ENCODE assay signal across 12 mouse cellular contexts in genomic region chr8:123100288-123100687, GRCm38 (mm10). TPM values are rescaled to one million over a fixed set of nuclear protein-coding genes. Genes with fewer than 3 reads are reported as not detected.
A peak's percentile ranks its signal among the peaks of the same experiment; 100 is the strongest.
DNase-seq lines count a peak whose midpoint lies in the region; ATAC-seq and TF ChIP-seq lines count a peak whose summit lies in the region.
"Had no signal": no experiment of that assay in that cellular context is flagged by ENCODE, and none has a peak within 500 bp of the region (broad histone marks: within the 10 kb centered on the region; RNA-seq: fewer than 3 reads in every experiment).

No protein-coding gene starts in this region.

- DNase-seq in heart, embryonic 10.5 days (ENCODE audit: low spot score), result no peak
- no peak for DNase-seq in testis, postnatal 10 days (ENCODE audit: low spot score)
- no peak for DNase-seq in adrenal gland, adult 8-10 months
- DNase-seq in heart, postnatal 10 days, result no peak
- DNase-seq in urinary bladder, postnatal 10 days (ENCODE audit: low spot score), result no peak
- DNase-seq: adrenal gland, adult 2 months; cerebellum, postnatal 10 days; heart, postnatal 4 days; layer of hippocampus, adult 9-11 months had no signal

- no peak for ATAC-seq in heart, embryonic 11.5 days (replicated peaks; ENCODE audit: insufficient number of reproducible peaks, low FRiP score, low TSS enrichment)
- ATAC-seq in limb, embryonic 13.5 days (ENCODE audit: low FRiP score, low read depth), result no peak

- TF ChIP-seq CTCF in testis, adult 2 months (IDR thresholded peaks at IDR 0.05; ENCODE audit: control insufficient read depth, insufficient read depth, insufficient replicate concordance, low read depth, low read length), result no peak

- H3K36me3 ChIP-seq in heart, embryonic 10.5 days, result peaks cover 53% of the 10 kb centered on the region
- H3K36me3 ChIP-seq in heart, embryonic 11.5 days (ENCODE audit: control insufficient read depth, insufficient read depth, low read length), result peaks cover 21% of the 10 kb centered on the region
- peaks cover 1% of the 10 kb centered on the region; the same call in 1 of the 2 replicates for H3K36me3 ChIP-seq in testis, adult 2 months (ENCODE audit: control insufficient read depth, insufficient read depth, low read length)
- H3K36me3 ChIP-seq in limb, embryonic 13.5 days, result peaks cover 48% of the 10 kb centered on the region

- no peaks in the 10 kb centered on the region for H3K27me3 ChIP-seq in heart, embryonic 10.5 days (ENCODE audit: insufficient read depth, poor library complexity, severe bottlenecking)
- H3K27me3 ChIP-seq in heart, embryonic 11.5 days (ENCODE audit: control insufficient read depth, insufficient read depth, low read length), result no peaks in the 10 kb centered on the region
- H3K27me3 ChIP-seq in testis, adult 2 months (ENCODE audit: control insufficient read depth, insufficient read depth, low read length), result no peaks in the 10 kb centered on the region
- no peaks in the 10 kb centered on the region for H3K27me3 ChIP-seq in limb, embryonic 13.5 days

- intact Hi-C loops in heart, postnatal 10 days (cut with DNase I), result loop anchor here (5.0 kb wide), 1 partner anchor 58 kb away; the partner anchor contains the start of gene Ankrd11

- H3K9me3 ChIP-seq in heart, embryonic 10.5 days, result no peaks in the 10 kb centered on the region
- no peaks in the 10 kb centered on the region for H3K9me3 ChIP-seq in heart, embryonic 11.5 days (replicated peaks; ENCODE audit: control insufficient read depth, low read length)
- no peaks in the 10 kb centered on the region for H3K9me3 ChIP-seq in limb, embryonic 13.5 days

- 61% methylated on average over 8 of the region's 8 CpGs for WGBS in heart, embryonic 10.5 days
- 56% methylated on average over 8 of the region's 8 CpGs for WGBS in heart, embryonic 11.5 days (ENCODE audit: insufficient replicate concordance)
- 38% methylated on average over 8 of the region's 8 CpGs for WGBS in limb, embryonic 13.5 days

- no peak overlapping the region for H3K4me2 ChIP-seq in heart, embryonic 11.5 days
- H3K4me2 ChIP-seq in limb, embryonic 13.5 days (replicated peaks), result 0 out of 2 replicates have a peak overlapping the region, but pooled peaks have one; percentile 1

- 0 out of 2 replicates have a peak overlapping the region, but pooled peaks have one; percentile 32 for H3K27ac ChIP-seq in heart, embryonic 10.5 days
- H3K27ac ChIP-seq in heart, embryonic 11.5 days (ENCODE audit: low read depth, low read length), result no peak overlapping the region
- H3K27ac ChIP-seq in testis, adult 2 months (ENCODE audit: control insufficient read depth, insufficient read depth, low read depth, low read length), result peak overlapping the region; percentile 41
- peak overlapping the region; percentile 22; the same call in 1 of the 2 replicates for H3K27ac ChIP-seq in limb, embryonic 13.5 days

- H3K4me3 ChIP-seq in heart, embryonic 10.5 days, result no peak overlapping the region
- no peak overlapping the region for H3K4me3 ChIP-seq in heart, embryonic 11.5 days (ENCODE audit: low read depth, low read length)
- no peak overlapping the region for H3K4me3 ChIP-seq in testis, adult 2 months (ENCODE audit: control insufficient read depth, low read depth, low read length)
- H3K4me3 ChIP-seq in limb, embryonic 13.5 days, result no peak overlapping the region

- no peak overlapping the region for H3K9ac ChIP-seq in heart, embryonic 11.5 days (ENCODE audit: low read depth, low read length)
- peak overlapping the region; percentile 35; the same call in 1 of the 2 replicates for H3K9ac ChIP-seq in limb, embryonic 13.5 days

- peaks cover 16% of the 10 kb centered on the region for H3K4me1 ChIP-seq in heart, embryonic 10.5 days
- H3K4me1 ChIP-seq in heart, embryonic 11.5 days (ENCODE audit: control insufficient read depth, insufficient read depth, low read length), result peaks cover 9% of the 10 kb centered on the region
- H3K4me1 ChIP-seq in testis, adult 2 months (ENCODE audit: control insufficient read depth, insufficient read depth, low read length), result peaks cover 5% of the 10 kb centered on the region; the same call in 1 of the 2 replicates
- H3K4me1 ChIP-seq in limb, embryonic 13.5 days, result peaks cover 16% of the 10 kb centered on the region

- TF ChIP-seq POLR2A in testis, adult 2 months (IDR thresholded peaks at IDR 0.05; ENCODE audit: control insufficient read depth, low read depth, low read length), result no peak

RNA-seq across cellular contexts. Expression of gene Rpl13, which starts 1.9 kb away (rescaled TPM):
- polyA plus RNA-seq in heart, embryonic 10.5 days (2016; fragmentation: Nextera tagmentation; extraction: Ambion mirVana), result 1,165 and 1,266 TPM in 2 replicates
- 1,217 and 1,331 TPM in 2 replicates for polyA plus RNA-seq in heart, embryonic 11.5 days (2014; fragmentation: Nextera tagmentation; extraction: Ambion mirVana)
- 834 and 1,155 TPM in 2 replicates for polyA plus RNA-seq in testis, adult 2 months (2012; rRNA removed)
- polyA plus RNA-seq in limb, embryonic 13.5 days (2015; fragmentation: Nextera tagmentation; extraction: Ambion mirVana), result 1,375 and 1,469 TPM in 2 replicates
- 100 to 1,000 TPM; 669 to 739 (median 714) TPM for total RNA-seq in adrenal gland, adult 8-10 months (2022)
- 100 to 1,000 TPM; 536 to 545 TPM for total RNA-seq in heart, postnatal 10 days (2021)

RNA-seq across cellular contexts. Expression of gene Cpne7, which starts 16.9 kb away (rescaled TPM):
- 0.76 and 1.5 TPM in 2 replicates for polyA plus RNA-seq in heart, embryonic 10.5 days (2016; fragmentation: Nextera tagmentation; extraction: Ambion mirVana)
- polyA plus RNA-seq in heart, embryonic 11.5 days (2014; fragmentation: Nextera tagmentation; extraction: Ambion mirVana), result 0.27 and 0.31 TPM in 2 replicates
- 1.1 and 1.3 TPM in 2 replicates for polyA plus RNA-seq in testis, adult 2 months (2012; rRNA removed)
- 0.64 and 0.72 TPM in 2 replicates for polyA plus RNA-seq in limb, embryonic 13.5 days (2015; fragmentation: Nextera tagmentation; extraction: Ambion mirVana)
- total RNA-seq in adrenal gland, adult 8-10 months (2022), result 1 to 10 TPM; 7.7 to 9.7 (median 8.8) TPM
- total RNA-seq in heart, postnatal 10 days (2021), result 1 to 10 TPM in 1 of 2 experiments, under 1 TPM in 1; 0.64 to 1.3 TPM

RNA-seq across cellular contexts. Expression of gene Spg7, which starts 37.5 kb away (rescaled TPM):
- polyA plus RNA-seq in heart, embryonic 10.5 days (2016; fragmentation: Nextera tagmentation; extraction: Ambion mirVana), result 57.4 and 63.0 TPM in 2 replicates
- 48.7 and 49.4 TPM in 2 replicates for polyA plus RNA-seq in heart, embryonic 11.5 days (2014; fragmentation: Nextera tagmentation; extraction: Ambion mirVana)
- polyA plus RNA-seq in testis, adult 2 months (2012; rRNA removed), result 101 and 124 TPM in 2 replicates
- 40.8 and 41.5 TPM in 2 replicates for polyA plus RNA-seq in limb, embryonic 13.5 days (2015; fragmentation: Nextera tagmentation; extraction: Ambion mirVana)
- 100 to 1,000 TPM in 1 of 4 experiments, 10 to 100 TPM in 3; 85.0 to 103 (median 86.7) TPM for total RNA-seq in adrenal gland, adult 8-10 months (2022)
- 10 to 100 TPM; 72.8 to 80.3 TPM for total RNA-seq in heart, postnatal 10 days (2021)

RNA-seq across cellular contexts. Expression of gene Sult5a1, which starts 57.8 kb away (rescaled TPM):
- polyA plus RNA-seq in heart, embryonic 10.5 days (2016; fragmentation: Nextera tagmentation; extraction: Ambion mirVana), result 9.3 and 12.3 TPM in 2 replicates
- polyA plus RNA-seq in heart, embryonic 11.5 days (2014; fragmentation: Nextera tagmentation; extraction: Ambion mirVana), result 6.6 and 8.1 TPM in 2 replicates
- 3.8 and 5.2 TPM in 2 replicates for polyA plus RNA-seq in testis, adult 2 months (2012; rRNA removed)
- polyA plus RNA-seq in limb, embryonic 13.5 days (2015; fragmentation: Nextera tagmentation; extraction: Ambion mirVana), result 26.1 and 30.6 TPM in 2 replicates
- 10 to 100 TPM in 2 of 4 experiments, 1 to 10 TPM in 2; 6.5 to 17.8 (median 10.3) TPM for total RNA-seq in adrenal gland, adult 8-10 months (2022)
- total RNA-seq in heart, postnatal 10 days (2021), result 1 to 10 TPM; 1.3 to 2.3 TPM

RNA-seq across cellular contexts. Expression of gene Ankrd11, which starts 58.2 kb away (rescaled TPM):
- polyA plus RNA-seq in heart, embryonic 10.5 days (2016; fragmentation: Nextera tagmentation; extraction: Ambion mirVana), result 32.9 TPM in 2 replicates
- 49.5 and 51.3 TPM in 2 replicates for polyA plus RNA-seq in heart, embryonic 11.5 days (2014; fragmentation: Nextera tagmentation; extraction: Ambion mirVana)
- polyA plus RNA-seq in testis, adult 2 months (2012; rRNA removed), result 37.6 and 41.9 TPM in 2 replicates
- polyA plus RNA-seq in limb, embryonic 13.5 days (2015; fragmentation: Nextera tagmentation; extraction: Ambion mirVana), result 40.9 and 48.7 TPM in 2 replicates
- total RNA-seq in adrenal gland, adult 8-10 months (2022), result 100 to 1,000 TPM in 2 of 4 experiments, 10 to 100 TPM in 2; 85.8 to 116 (median 97.7) TPM
- 10 to 100 TPM; 83.6 to 84.5 TPM for total RNA-seq in heart, postnatal 10 days (2021)
